8 mouse cellular contexts compared by ENCODE assay signal in the genomic region with DNA sequence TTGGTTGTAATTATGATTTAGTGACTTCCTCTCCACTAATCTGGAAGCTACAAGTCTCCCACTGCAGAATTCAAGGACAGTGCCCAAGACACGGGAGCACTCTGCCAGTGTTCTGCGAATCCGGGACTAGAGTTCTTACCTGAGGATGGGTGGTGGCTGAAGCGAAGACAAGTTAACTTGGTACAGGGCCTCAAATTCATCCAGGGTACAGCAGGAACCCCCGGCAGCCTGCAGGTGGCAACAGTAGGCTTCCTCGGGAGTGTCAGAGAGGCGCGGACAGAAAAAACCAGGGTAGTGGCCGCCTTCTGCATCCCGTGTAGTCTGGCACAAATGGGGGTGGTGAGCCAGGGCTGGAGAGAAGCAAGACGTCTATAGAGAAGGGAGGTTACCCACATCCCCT. TPM values are rescaled to one million over a fixed set of nuclear protein-coding genes. Genes with fewer than 3 reads are reported as not detected.
DNase-seq lines count a peak whose midpoint lies in the region; ATAC-seq and TF ChIP-seq lines count a peak whose summit lies in the region.

A gene (minus strand): TSS at position 213 of the 400 bp plus-strand sequence.

- H3K9ac ChIP-seq in lung, embryonic 15.5 days = peak within 1 kb of the TSS; percentile 64

- peaks cover 18% of the 10 kb centered on the region for H3K36me3 ChIP-seq in lung, embryonic 15.5 days

- peak within 1 kb of the TSS; percentile 91 for H3K27ac ChIP-seq in layer of hippocampus, adult 2 months
- peak within 1 kb of the TSS; percentile 88 for H3K27ac ChIP-seq in lung, embryonic 15.5 days
- H3K27ac ChIP-seq in olfactory bulb, adult 2 months (ENCODE audit: insufficient read depth, low read depth, low read length) = peak within 1 kb of the TSS; percentile 91

- no peaks in the 10 kb centered on the region for H3K27me3 ChIP-seq in Patski
- no peaks in the 10 kb centered on the region for H3K27me3 ChIP-seq in lung, embryonic 15.5 days

- peak; percentile 25 for DNase-seq in Patski (ENCODE audit: low read depth, low spot score)
- DNase-seq in cerebellum, adult 9-10 months = peak; percentile 81
- peak in 1 of 2 experiments; percentile 52 for DNase-seq in layer of hippocampus, adult 2 months (ENCODE audit: low spot score in 2 of 2)
- peak; percentile 71 to 75 for DNase-seq in thymus, postnatal 10 days (ENCODE audit: low spot score in 2 of 2)

- peaks cover 37% of the 10 kb centered on the region for H3K4me1 ChIP-seq in lung, embryonic 15.5 days
- peaks cover 31% of the 10 kb centered on the region for H3K4me1 ChIP-seq in olfactory bulb, adult 2 months (ENCODE audit: control insufficient read depth, insufficient read depth, low read length)

- TF ChIP-seq CTCF in Patski (IDR thresholded peaks at IDR 0.05) = no peak
- TF ChIP-seq CTCF in layer of hippocampus, adult 2 months (conservative IDR thresholded peaks at IDR 0.05) = peak; percentile 72
- TF ChIP-seq CTCF in olfactory bulb, adult 2 months (IDR thresholded peaks at IDR 0.05; ENCODE audit: insufficient read depth, low read depth, low read length) = peak; percentile 66; the same call in 1 of the 2 replicates

- TF ChIP-seq POLR2A in olfactory bulb, adult 2 months (IDR thresholded peaks at IDR 0.05; ENCODE audit: insufficient read depth, low read depth, low read length) = no peak

- peak; percentile 34 for ATAC-seq in Patski
- ATAC-seq in frontal cortex, adult (ENCODE audit: low TSS enrichment) = peak; percentile 60
- ATAC-seq in hematopoietic stem cell, adult 5-6 weeks (replicated peaks in 1 of 2; ENCODE audit: insufficient read depth in 1 of 2, low FRiP score in 2 of 2, low TSS enrichment in 1 of 2, low read depth in 1 of 2, poor library complexity in 2 of 2, severe bottlenecking in 2 of 2) = peak; percentile 52 to 72
- peak; percentile 64 for ATAC-seq in lung, embryonic 15.5 days (ENCODE audit: borderline replicate concordance, extremely low read depth, low FRiP score, low TSS enrichment)

- under 1% methylated on average over 11 of the region's 11 CpGs for WGBS in lung, embryonic 15.5 days
- 2% methylated on average over 11 of the region's 11 CpGs for WGBS in olfactory bulb, adult 2 months

- no peaks in the 10 kb centered on the region for H3K9me3 ChIP-seq in lung, embryonic 15.5 days

- POLR2A ChIA-PET in Patski (lab: Charles Lee) = interaction anchor here (1.2 kb wide), 1 partner anchor 11 kb away, joined by 3 read pairs; no protein-coding TSS in a partner anchor

- peak within 1 kb of the TSS; percentile 81 for H3K4me2 ChIP-seq in lung, embryonic 15.5 days

- peak within 1 kb of the TSS; percentile 75 for H3K4me3 ChIP-seq in layer of hippocampus, adult 2 months
- H3K4me3 ChIP-seq in lung, embryonic 15.5 days = peak within 1 kb of the TSS; percentile 61
- H3K4me3 ChIP-seq in olfactory bulb, adult 2 months (ENCODE audit: insufficient read depth, low read depth, low read length) = peak within 1 kb of the TSS; percentile 96

- CTCF ChIA-PET in Patski (lab: Charles Lee) = interaction anchor here (0.7 to 4.9 kb wide), 14 partner anchors 9 to 243 kb away, joined by 3 to 23 read pairs (median 4); no protein-coding TSS in a partner anchor

- in situ Hi-C loops in Patski (cut with MboI; ENCODE audit: low pct_unique_long_range_greater_than_20kb) = loop anchor here (5.0 kb wide), 1 partner anchor 37 kb away; no protein-coding TSS in a partner anchor

RNA-seq across cellular contexts. Expression of the gene that starts here (rescaled TPM):
- 71.3 TPM for polyA plus RNA-seq in Patski (2021)
- 14.4 and 24.5 TPM in 2 replicates for total RNA-seq in hematopoietic stem cell, adult 5-6 weeks (2017)
- total RNA-seq in layer of hippocampus, adult 2 months (2021) = 10 to 100 TPM; 38.0 to 40.9 TPM
- polyA plus RNA-seq in lung, embryonic 15.5 days (2015; fragmentation: Nextera tagmentation; extraction: Ambion mirVana) = 36.8 and 42.2 TPM in 2 replicates
- not detected in 2 replicates for polyA plus RNA-seq in olfactory bulb, adult 2 months (2012; ENCODE audit: insufficient read depth, insufficient read length, low replicate concordance, missing spikeins)
